Mouse (Mus musculus) MEL (cell line): ENCODE data around the gene Trpc7. TPM values are rescaled to one million over a fixed set of nuclear protein-coding genes. Genes with fewer than 3 reads are reported as not detected.

Experiments used
- DNase-seq: peaks from one replicate; pipeline ENCODE4 v3.0.0; 2011; ENCODE audit warnings: low read depth, low spot score
- H3K27ac ChIP-seq: 2 replicates; pipeline ENCODE4 v1.5.1; 2012; ENCODE audit warnings: low read depth, mild to moderate bottlenecking, control low read depth, low read length, moderate library complexity; ENCODE audit not compliant: control insufficient read depth
- H3K27me3 ChIP-seq, 2 experiments: fragments of 150-350 bp in 1 of 2; sonication (generic) in 1 of 2; 2 replicates each; pipeline ENCODE4 v1.6.1; 2012; ENCODE audit warnings: low read length in 2 of 2, mild to moderate bottlenecking in 2 of 2, improper control_type of control experiment in 1 of 2, moderate library complexity in 1 of 2; ENCODE audit not compliant: insufficient read depth in 2 of 2, control insufficient read depth in 1 of 2
- H3K36me3 ChIP-seq, 2 experiments: 2 replicates each; pipeline ENCODE4 v1.6.1; 2012 to 2014; ENCODE audit warnings: low read length in 2 of 2, improper control_type of control experiment in 1 of 2, inconsistent platforms in 1 of 2, mild to moderate bottlenecking in 1 of 2; ENCODE audit not compliant: insufficient read depth in 2 of 2, control insufficient read depth in 1 of 2
- H3K4me1 ChIP-seq, 2 experiments: fragments of 150-350 bp in 1 of 2; sonication (generic) in 1 of 2; 2 replicates each; pipeline ENCODE4 v1.6.1; 2012; ENCODE audit warnings: low read length in 2 of 2, improper control_type of control experiment in 1 of 2, mild to moderate bottlenecking in 1 of 2; ENCODE audit not compliant: insufficient read depth in 2 of 2, control insufficient read depth in 1 of 2
- H3K4me3 ChIP-seq, 2 experiments: fragments of 150-350 bp in 1 of 2; sonication (generic) in 1 of 2; 2 replicates each; pipeline ENCODE4 v1.5.1; 2012; ENCODE audit warnings: low read depth in 2 of 2, low read length in 2 of 2, mild to moderate bottlenecking in 2 of 2, moderate library complexity in 2 of 2, control low read depth in 1 of 2, improper control_type of control experiment in 1 of 2; ENCODE audit not compliant: control insufficient read depth in 1 of 2, insufficient read depth in 1 of 2
- H3K79me2 ChIP-seq: 2 replicates; pipeline ENCODE4 v1.6.1; 2012; ENCODE audit warnings: mild to moderate bottlenecking, low read length, moderate library complexity; ENCODE audit not compliant: control insufficient read depth, poor library complexity, insufficient read depth
- H3K9ac ChIP-seq: 2 replicates; pipeline ENCODE4 v1.6.1; 2012; ENCODE audit warnings: low read depth, mild to moderate bottlenecking, control low read depth, low read length, moderate library complexity; ENCODE audit not compliant: control insufficient read depth, poor library complexity, severe bottlenecking
- H3K9me3 ChIP-seq: fragments of 150-350 bp; sonication (generic); replicated peaks from 2 replicates; pipeline ENCODE4 v1.6.1; 2012; ENCODE audit warnings: mild to moderate bottlenecking, low read length, improper control_type of control experiment, moderate library complexity; ENCODE audit not compliant: insufficient read depth
- BHLHE40 ChIP-seq: IDR thresholded peaks from 2 replicates; pipeline ENCODE4 v1.6.1; 2012; ENCODE audit warnings: low read depth, mild to moderate bottlenecking, inconsistent platforms, low read length, improper control_type of control experiment, borderline replicate concordance
- CHD1 ChIP-seq: IDR thresholded peaks from 2 replicates; pipeline ENCODE4 v1.6.1; 2012; ENCODE audit warnings: low read depth, mild to moderate bottlenecking, inconsistent platforms, low read length, improper control_type of control experiment
- CHD2 ChIP-seq: IDR thresholded peaks from 2 replicates; pipeline ENCODE4 v1.6.1; 2011; ENCODE audit warnings: low read length, improper control_type of control experiment
- E2F4 ChIP-seq: IDR thresholded peaks from 2 replicates; pipeline ENCODE4 v1.6.1; 2011; ENCODE audit warnings: low read depth, low read length, improper control_type of control experiment, borderline replicate concordance
- EP300 ChIP-seq, 2 experiments: IDR thresholded peaks; 2 replicates each; pipeline ENCODE4 v1.6.1; 2011; ENCODE audit warnings: improper control_type of control experiment in 2 of 2, low read length in 2 of 2, low read depth in 1 of 2, mild to moderate bottlenecking in 1 of 2
- ETS1 ChIP-seq: IDR thresholded peaks from 2 replicates; pipeline ENCODE4 v1.6.1; 2012; ENCODE audit warnings: low read depth, mild to moderate bottlenecking, inconsistent platforms, low read length, improper control_type of control experiment, moderate library complexity
- GABPA ChIP-seq: IDR thresholded peaks from 2 replicates; pipeline ENCODE4 v1.6.1; 2012; ENCODE audit warnings: low read depth, mild to moderate bottlenecking, inconsistent platforms, low read length, improper control_type of control experiment, moderate library complexity
- JUND ChIP-seq: IDR thresholded peaks from 2 replicates; pipeline ENCODE4 v1.6.1; 2011; ENCODE audit warnings: low read depth, mild to moderate bottlenecking, improper control_type of control experiment, low read length
- MAX ChIP-seq: IDR thresholded peaks from 2 replicates; pipeline ENCODE4 v1.6.1; 2011; ENCODE audit warnings: low read length, improper control_type of control experiment
- MXI1 ChIP-seq: IDR thresholded peaks from 2 replicates; pipeline ENCODE4 v1.6.1; 2011; ENCODE audit warnings: mild to moderate bottlenecking, low read depth, low read length, improper control_type of control experiment
- MYC ChIP-seq: IDR thresholded peaks from 2 replicates; pipeline ENCODE4 v1.6.1; 2011; ENCODE audit warnings: low read depth, mild to moderate bottlenecking, low read length, improper control_type of control experiment, moderate library complexity
- POLR2A ChIP-seq, 2 experiments: IDR thresholded peaks; 2 replicates each; pipeline ENCODE4 v1.6.1; 2011 to 2012; ENCODE audit warnings: low read length in 2 of 2, mild to moderate bottlenecking in 2 of 2, control low read depth in 1 of 2, improper control_type of control experiment in 1 of 2, low read depth in 1 of 2, moderate library complexity in 1 of 2; ENCODE audit not compliant: control insufficient read depth in 1 of 2, insufficient read depth in 1 of 2, poor library complexity in 1 of 2
- POLR2AphosphoS2 ChIP-seq: IDR thresholded peaks from 2 replicates; pipeline ENCODE4 v1.6.1; 2011; ENCODE audit warnings: low read length, improper control_type of control experiment
- RCOR1 ChIP-seq: IDR thresholded peaks from 2 replicates; pipeline ENCODE4 v1.6.1; 2012; ENCODE audit warnings: low read depth, mild to moderate bottlenecking, inconsistent platforms, low read length, improper control_type of control experiment
- SIN3A ChIP-seq: IDR thresholded peaks from 2 replicates; pipeline ENCODE4 v1.6.1; 2012; ENCODE audit warnings: low read length, improper control_type of control experiment, inconsistent platforms
- TAL1 ChIP-seq: IDR thresholded peaks from 2 replicates; pipeline ENCODE4 v1.6.1; 2012; ENCODE audit warnings: mild to moderate bottlenecking, inconsistent platforms, low read length, moderate library complexity, mixed read lengths
- UBTF ChIP-seq: IDR thresholded peaks from 2 replicates; pipeline ENCODE4 v1.6.1; 2012; ENCODE audit warnings: low read depth, mild to moderate bottlenecking, inconsistent platforms, low read length, improper control_type of control experiment, moderate library complexity, borderline replicate concordance; ENCODE audit not compliant: insufficient read depth
- USF2 ChIP-seq, 2 experiments: IDR thresholded peaks; 2 replicates each; pipeline ENCODE4 v1.6.1; 2011 to 2012; ENCODE audit warnings: improper control_type of control experiment in 2 of 2, low read length in 2 of 2, borderline replicate concordance in 1 of 2, inconsistent platforms in 1 of 2, low read depth in 1 of 2, mild to moderate bottlenecking in 1 of 2; ENCODE audit not compliant: insufficient read depth in 1 of 2
- ZKSCAN1 ChIP-seq: IDR thresholded peaks from 2 replicates; pipeline ENCODE4 v1.6.1; 2012; ENCODE audit warnings: low read depth, mild to moderate bottlenecking, inconsistent platforms, low read length, improper control_type of control experiment, moderate library complexity
- ZMIZ1 ChIP-seq: IDR thresholded peaks from 2 replicates; pipeline ENCODE4 v1.6.1; 2012; ENCODE audit warnings: low read depth, mild to moderate bottlenecking, inconsistent platforms, low read length, improper control_type of control experiment, moderate library complexity
- polyA plus RNA-seq, 2 experiments: library from polyadenylated mRNA; stranded (reverse) in 1 of 2; unstranded in 1 of 2; fragments of >175 nt in 1 of 2; fragments of >200 nt in 1 of 2; gene quantifications; 2 replicates each; pipeline versions ENCODE4 v1.2.1 to v1.2.4; 2012; ENCODE audit warnings: low replicate concordance in 2 of 2, low read depth in 1 of 2; ENCODE audit not compliant: insufficient read length in 2 of 2, insufficient read depth in 1 of 2, missing spikeins in 1 of 2
- total RNA-seq: library from RNA; depleted of rRNA; stranded (reverse); fragments of 300-350 nt; gene quantifications from 2 replicates; pipeline ENCODE4 v1.2.3, GENCODE M21; 2012

The Trpc7 gene
- total and polyA plus RNA-seq, 3 experiments, result not detected

GRCm38 (mm10) chr13:56774304-56774703 lies 121.5 kb downstream of the Trpc7 start:
- no peak overlapping the region for H3K27ac ChIP-seq

GRCm38 (mm10) chr13:56773262-56773870 lies 122.4 kb downstream of the Trpc7 start:
- no peaks in the 10 kb centered on the region for H3K36me3 ChIP-seq
- H3K4me1 ChIP-seq, result no peaks in the 10 kb centered on the region
- TF ChIP-seq MXI1, result no peak
- no peak for TF ChIP-seq MAX
- no peak for TF ChIP-seq POLR2A (IDR thresholded peaks at IDR 0.05; ENCODE audit: control insufficient read depth in 1 of 2, insufficient read depth in 1 of 2, low read depth in 1 of 2, low read length in 2 of 2, poor library complexity in 1 of 2)
- no peak for TF ChIP-seq USF2 (IDR thresholded peaks at IDR 0.05; ENCODE audit: borderline replicate concordance in 1 of 2, insufficient read depth in 1 of 2, low read depth in 1 of 2, low read length in 2 of 2)
- no peak for TF ChIP-seq E2F4
- TF ChIP-seq TAL1, result no peak
- TF ChIP-seq SIN3A, result no peak
- no peak for TF ChIP-seq MYC
- TF ChIP-seq EP300 (IDR thresholded peaks at IDR 0.05; ENCODE audit: low read depth in 1 of 2, low read length in 2 of 2), result no peak
- TF ChIP-seq, all 39 proteins: peak for 0
- no peaks in the 10 kb centered on the region for H3K79me2 ChIP-seq
- no peak overlapping the region for H3K27ac ChIP-seq
- no peak overlapping the region for H3K4me3 ChIP-seq
- H3K27me3 ChIP-seq, result no peaks in the 10 kb centered on the region
- DNase-seq, result no peak
- H3K9me3 ChIP-seq, result no peaks in the 10 kb centered on the region
- H3K9ac ChIP-seq, result no peak overlapping the region

More at GRCm38 (mm10) chr13:56774304-56774703, 121.5 kb downstream of the Trpc7 start:
- Histone ChIP-seq H3K4me3 (no peak overlapping the region), H3K9ac (no peak overlapping the region), H3K36me3 (no peaks in the 10 kb centered on the region), H3K79me2 (no peaks in the 10 kb centered on the region), H3K27me3 (no peaks in the 10 kb centered on the region), H3K4me1 (no peaks in the 10 kb centered on the region), H3K9me3 (no peaks in the 10 kb centered on the region)
- DNase-seq, result no peak
- TF ChIP-seq ZKSCAN1 (no peak), BHLHE40 (no peak), ZMIZ1 (no peak)

- no peaks in the 10 kb centered on the region for H3K36me3 ChIP-seq
- no peak overlapping the region for H3K9ac ChIP-seq
- H3K9me3 ChIP-seq, result no peaks in the 10 kb centered on the region
- no peak overlapping the region for H3K27ac ChIP-seq
- no peaks in the 10 kb centered on the region for H3K4me1 ChIP-seq
- H3K4me3 ChIP-seq, result no peak overlapping the region
- TF ChIP-seq JUND (no peak), ETS1 (no peak), GABPA (no peak), MYC (no peak), ZMIZ1 (no peak), CHD1 (no peak), UBTF (no peak), RCOR1 (no peak), POLR2AphosphoS2 (no peak), CHD2 (no peak), TAL1 (no peak)
- H3K27me3 ChIP-seq, result no peaks in the 10 kb centered on the region
- DNase-seq, result no peak
- no peaks in the 10 kb centered on the region for H3K79me2 ChIP-seq
Observed at GRCm38 (mm10) chr13:56772592-56772991, 123.2 kb downstream of the Trpc7 start.
